Mouse (Mus musculus) bone marrow, adult 2 months (tissue): ENCODE data around the gene Sox15.

ENCODE experiments used
- CTCF ChIP-seq: fragments of 200-500 bp; IDR thresholded peaks from 2 replicates; pipeline ENCODE4 v1.5.1; 2011; ENCODE audit warnings: low read length, control low read depth; ENCODE audit not compliant: control insufficient read depth, insufficient read depth
- POLR2A ChIP-seq: fragments of 200-500 bp; IDR thresholded peaks from 2 replicates; pipeline ENCODE4 v1.6.1; 2011; ENCODE audit warnings: low read depth, mild to moderate bottlenecking, control low read depth, low read length, borderline replicate concordance; ENCODE audit not compliant: control insufficient read depth

- TF ChIP-seq CTCF: no peak
- TF ChIP-seq POLR2A: no peak
Measured at GRCm38 (mm10) chr11:69610899-69611298, 44.2 kb upstream of the Sox15 start.
